Mouse (Mus musculus) lung, embryonic 14.5 days (tissue): ENCODE data around the gene Samd11. TPM values are rescaled to one million over a fixed set of nuclear protein-coding genes. Genes with fewer than 3 reads are reported as not detected.

ENCODE experiments used
- ATAC-seq: fragments of 200-750 bp; cut with Nextera tagmentation; 2 replicates; pipeline ENCODE4 v1.8.0; 2017; ENCODE audit warnings: mild to moderate bottlenecking, moderate TSS enrichment, moderate library complexity; ENCODE audit not compliant: insufficient read depth
- DNase-seq: peaks from one replicate; pipeline ENCODE4 v3.0.0-alpha.2; 2015
- H3K27ac ChIP-seq: fragments of 300-500 bp; sonication (generic); 2 replicates; pipeline ENCODE4 v1.5.1; 2014; ENCODE audit warnings: low read depth, mild to moderate bottlenecking, moderate library complexity
- H3K27me3 ChIP-seq: fragments of 300-500 bp; sonication (generic); 2 replicates; pipeline ENCODE4 v1.6.1; 2014; ENCODE audit warnings: low read length, control low read depth; ENCODE audit not compliant: insufficient read depth
- H3K36me3 ChIP-seq: fragments of 300-500 bp; sonication (generic); 2 replicates; pipeline ENCODE4 v1.6.1; 2014; ENCODE audit warnings: control low read depth; ENCODE audit not compliant: insufficient read depth
- H3K4me1 ChIP-seq: fragments of 300-500 bp; sonication (generic); 2 replicates; pipeline ENCODE4 v1.6.1; 2014; ENCODE audit warnings: antibody characterized with exemption, control low read depth; ENCODE audit not compliant: insufficient read depth
- H3K4me2 ChIP-seq: fragments of 300-500 bp; sonication (generic); 2 replicates; pipeline ENCODE4 v1.6.1; 2014; ENCODE audit warnings: mild to moderate bottlenecking
- H3K4me3 ChIP-seq: fragments of 300-500 bp; sonication (generic); 2 replicates; pipeline ENCODE4 v1.5.1; 2014; ENCODE audit warnings: low read depth, low read length
- H3K9ac ChIP-seq: fragments of 300-500 bp; sonication (generic); 2 replicates; pipeline ENCODE4 v1.6.1; 2014
- H3K9me3 ChIP-seq: fragments of 300-500 bp; sonication (generic); 2 replicates; pipeline ENCODE4 v1.6.1; 2016; ENCODE audit warnings: low read depth, low read length, control low read depth
- CTCF ChIP-seq: IDR thresholded peaks from 2 replicates; pipeline ENCODE4 v1.5.1; 2016; ENCODE audit warnings: antibody characterized with exemption, low read depth
- WGBS: fragments of 180-500 bp; shearing (Covaris S2); extraction: QIAGEN DNeasy Blood & Tissue Kit; methylation state at CpG from one replicate; pipeline ENCODE4 v1.1.7; 2014; 5-methylcytosine and 5-hydroxymethylcytosine counted together
- microRNA-seq: library from miRNA; unstranded; fragments of <30 nt; microRNA quantifications from one replicate; pipeline ENCODE4, GENCODE M21; 2016; ENCODE audit warnings: borderline number of aligned reads
- polyA plus RNA-seq: library from polyadenylated mRNA; unstranded; fragments of >200 nt; fragmentation: Nextera tagmentation; extraction: Ambion mirVana; gene quantifications from 2 replicates; pipeline ENCODE4 v1.2.1, GENCODE M21; 2014

The Samd11 gene
- polyA plus RNA-seq, 1 experiment from 2014 or later = 0.11 TPM

DNA sequence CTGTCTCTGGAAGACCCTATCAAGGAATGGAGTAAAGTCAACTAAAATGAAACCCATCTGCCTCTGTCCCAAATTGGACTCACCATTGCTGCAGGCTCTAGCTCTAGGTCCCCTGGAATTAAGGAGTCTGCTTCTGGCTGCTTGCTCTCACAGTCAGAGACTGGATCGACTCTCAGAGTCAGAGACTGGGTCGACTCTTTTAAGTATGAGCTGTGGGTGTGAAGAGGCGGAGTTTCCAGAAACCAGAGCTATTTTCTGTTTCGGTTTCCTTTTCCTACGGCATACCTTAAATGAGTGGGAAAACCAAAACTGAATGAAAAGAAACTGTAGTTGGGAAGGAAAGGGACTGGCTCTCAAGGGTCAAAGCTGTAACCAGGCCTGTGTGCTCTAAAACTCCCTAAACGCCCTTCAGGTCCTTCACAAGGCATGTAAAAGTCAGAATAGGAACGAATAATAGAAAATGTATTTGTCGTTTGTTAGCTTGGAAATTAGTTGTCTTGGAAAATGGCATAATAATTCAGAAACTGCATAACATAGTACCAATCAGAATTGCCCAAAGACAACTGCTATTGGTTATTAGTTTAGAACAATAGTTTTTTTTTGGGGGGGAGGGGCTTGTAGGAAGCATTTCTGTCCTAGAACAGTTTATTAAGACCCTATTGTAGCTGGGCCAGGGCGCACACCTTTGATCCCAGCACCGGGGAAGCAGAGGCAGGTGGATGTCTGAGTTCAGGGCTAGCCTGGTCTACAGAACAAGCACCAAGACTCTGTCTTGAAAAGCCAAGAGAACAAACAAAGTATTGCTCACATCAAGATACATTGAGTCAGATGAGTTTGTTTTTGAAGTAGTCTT lies 54.6 kb downstream of the Samd11 start, which contains the start of gene Isg15:
TSS of gene Isg15 (minus strand) at position 196 of the 853 bp plus-strand sequence.
- TF ChIP-seq CTCF = no peak
- Histone ChIP-seq H3K9me3 (no peaks in the 10 kb centered on the region), H3K4me3 (no peak within 1 kb of the TSS), H3K4me2 (no peak within 1 kb of the TSS; the same call in 1 of the 2 replicates), H3K9ac (no peak within 1 kb of the TSS), H3K36me3 (no peaks in the 10 kb centered on the region), H3K4me1 (peaks cover 1% of the 10 kb centered on the region), H3K27ac (no peak within 1 kb of the TSS), H3K27me3 (peaks cover 23% of the 10 kb centered on the region)
- WGBS = 54% methylated on average over 10 of the region's 10 CpGs
- ATAC-seq = no peak
- peak; percentile 40 for DNase-seq

DNA sequence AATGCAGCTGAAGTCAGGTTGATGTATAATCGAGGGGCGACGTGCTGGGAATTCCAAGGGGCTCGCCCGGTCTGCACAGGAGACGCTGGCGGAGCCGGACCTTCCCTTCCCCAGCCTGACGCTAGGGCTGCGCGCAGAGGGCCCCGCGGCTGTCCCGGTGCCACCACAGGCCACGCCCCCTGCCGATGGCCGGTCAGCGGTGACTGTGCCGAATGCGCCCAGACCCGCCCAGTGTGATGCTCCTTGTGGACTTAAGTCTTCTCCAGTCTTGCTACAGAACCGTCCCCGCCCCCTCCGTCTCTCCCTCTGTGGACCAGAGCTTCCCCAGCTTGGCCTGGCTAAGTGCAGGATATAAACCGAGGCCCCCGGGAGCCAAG lies 57.6 kb downstream of the Samd11 start:
- peak overlapping the region; percentile 86 for H3K4me3 ChIP-seq
- peak overlapping the region; percentile 50 for H3K9ac ChIP-seq
- DNase-seq = peak; percentile 96
- H3K27me3 ChIP-seq = peaks cover 5% of the 10 kb centered on the region
- peak; percentile 43; the same call in 1 of the 2 replicates for TF ChIP-seq CTCF
- H3K9me3 ChIP-seq = no peaks in the 10 kb centered on the region
- H3K4me2 ChIP-seq = peak overlapping the region; percentile 96
- H3K4me1 ChIP-seq = peaks cover 18% of the 10 kb centered on the region
- peak overlapping the region; percentile 96 for H3K27ac ChIP-seq
- under 1% methylated on average over 26 of the region's 26 CpGs for WGBS
- H3K36me3 ChIP-seq = peaks cover 15% of the 10 kb centered on the region; the same call in 1 of the 2 replicates
- peak; percentile 92 for ATAC-seq

DNA sequence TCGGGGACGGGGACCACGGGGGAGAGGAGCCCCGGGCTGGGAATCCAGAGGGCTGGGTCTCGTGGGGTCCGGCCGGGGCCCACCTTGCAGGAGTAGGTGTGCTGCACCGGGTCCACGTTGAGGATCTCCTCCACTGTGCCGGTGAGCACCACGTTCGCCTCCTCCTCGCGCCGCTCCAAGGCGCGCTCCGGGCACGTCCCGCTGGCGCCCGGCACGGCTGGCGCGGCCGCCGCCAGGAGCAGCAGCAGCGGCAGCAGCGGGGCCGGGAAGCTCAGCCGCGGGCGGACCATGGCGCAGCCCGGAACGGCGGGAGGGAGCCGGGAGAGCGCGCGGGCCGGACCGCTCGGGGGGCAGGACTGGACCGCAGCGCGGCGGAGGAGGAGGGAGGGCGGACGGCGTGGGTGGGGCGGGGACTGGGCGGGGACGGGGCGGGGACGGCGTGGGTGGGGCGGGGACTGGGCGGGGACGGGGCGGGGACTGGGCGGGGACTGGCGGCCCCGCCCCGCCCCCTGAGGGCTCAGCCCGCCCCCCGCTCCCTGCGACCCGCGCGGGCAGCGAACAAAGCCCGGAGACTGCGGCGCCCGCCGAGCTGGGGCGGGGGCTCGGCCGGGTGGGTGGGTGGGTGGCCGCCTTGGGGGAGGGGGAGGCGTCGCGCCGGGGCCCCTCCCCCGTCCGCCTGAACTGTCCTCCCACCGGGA lies 58.2 kb downstream of the Samd11 start, which contains the start of gene Agrn:
TSS of gene Agrn (minus strand) at position 358 of the 698 bp plus-strand sequence.
- DNase-seq = no peak
- H3K4me1 ChIP-seq = peaks cover 24% of the 10 kb centered on the region
- no peak for TF ChIP-seq CTCF
- ATAC-seq = peak; percentile 80
- no peaks in the 10 kb centered on the region for H3K9me3 ChIP-seq
- peak within 1 kb of the TSS; percentile 86 for H3K4me3 ChIP-seq
- peak within 1 kb of the TSS; percentile 96 for H3K27ac ChIP-seq
- H3K36me3 ChIP-seq = peaks cover 20% of the 10 kb centered on the region; the same call in 1 of the 2 replicates
- H3K27me3 ChIP-seq = peaks cover under 1% of the 10 kb centered on the region
- under 1% methylated on average over 61 of the region's 88 CpGs for WGBS
- H3K9ac ChIP-seq = peak within 1 kb of the TSS; percentile 83
- peak within 1 kb of the TSS; percentile 96 for H3K4me2 ChIP-seq

Small RNA genes lying within 50 kb of the gene (microRNA-seq; reads per million reads assigned to microRNA genes)
- 6.2 reads per million, percentile 19 among the genes with 10 or more reads in this experiment for gene Mir7658

Other genes with a start within 250 kb of the Samd11 start
- 0.47 and 0.60 TPM in 2 replicates for gene Tnfrsf4, start 241.8 kb downstream of the Samd11 start, polyA plus RNA-seq
- gene Tnfrsf18, start 229.5 kb downstream of the Samd11 start, polyA plus RNA-seq = 1.3 TPM in 2 replicates
- gene Ttll10, start 196.2 kb downstream of the Samd11 start, polyA plus RNA-seq = 2.1 and 3.0 TPM in 2 replicates
- gene 9430015G10Rik, start 145.7 kb downstream of the Samd11 start, polyA plus RNA-seq = 49.4 and 55.7 TPM in 2 replicates
- 0.43 and 0.72 TPM in 2 replicates for gene Rnf223, start 125.1 kb downstream of the Samd11 start, polyA plus RNA-seq
- 81.9 and 84.0 TPM in 2 replicates for gene Agrn, start 58.2 kb downstream of the Samd11 start, polyA plus RNA-seq
- gene Isg15, start 54.8 kb downstream of the Samd11 start, polyA plus RNA-seq = 0.43 TPM in 1 of 2 replicates, not detected in the other
- gene AW011738, start 52.4 kb downstream of the Samd11 start, polyA plus RNA-seq = 0.72 and 0.81 TPM in 2 replicates
- 0.32 and 0.51 TPM in 2 replicates for gene Perm1, start 39.8 kb downstream of the Samd11 start, polyA plus RNA-seq
- gene Plekhn1, start 20.8 kb downstream of the Samd11 start, polyA plus RNA-seq = 21.0 and 21.4 TPM in 2 replicates
- gene Noc2l, start 19.6 kb downstream of the Samd11 start, polyA plus RNA-seq = 82.4 and 90.1 TPM in 2 replicates
- gene Vmn2r-ps159, start 75.4 kb upstream of the Samd11 start, polyA plus RNA-seq = not detected in 2 replicates